Mouse (Mus musculus) forebrain, embryonic 14.5 days (tissue): ENCODE data around the gene Tmem120b. TPM values are rescaled to one million over a fixed set of nuclear protein-coding genes. Genes with fewer than 3 reads are reported as not detected.

Experiments
- ATAC-seq: fragments of 200-750 bp; cut with Nextera tagmentation; 2 replicates; pipeline ENCODE4 v1.8.0; 2017; ENCODE audit warnings: mild to moderate bottlenecking, moderate library complexity
- DNase-seq: peaks from one replicate; pipeline ENCODE4 v3.0.0-alpha.2; 2015; ENCODE audit warnings: low spot score
- H3K27ac ChIP-seq: fragments of 300-500 bp; sonication (generic); 2 replicates; pipeline ENCODE4 v1.5.1; 2014; ENCODE audit warnings: low read depth, mild to moderate bottlenecking, control low read depth, low read length, moderate library complexity
- H3K27me3 ChIP-seq: fragments of 300-500 bp; sonication (generic); replicated peaks from 2 replicates; pipeline ENCODE4 v1.6.1; 2014; ENCODE audit warnings: low read length, control low read depth, mixed read lengths; ENCODE audit not compliant: control insufficient read depth, insufficient read depth
- H3K36me3 ChIP-seq: fragments of 300-500 bp; sonication (generic); 2 replicates; pipeline ENCODE4 v1.6.1; 2014; ENCODE audit warnings: low read length, control low read depth; ENCODE audit not compliant: control insufficient read depth, insufficient read depth
- H3K4me1 ChIP-seq: fragments of 300-500 bp; sonication (generic); 2 replicates; pipeline ENCODE4 v1.6.1; 2014; ENCODE audit warnings: antibody characterized with exemption, low read length, control low read depth; ENCODE audit not compliant: control insufficient read depth, insufficient read depth
- H3K4me2 ChIP-seq: fragments of 300-500 bp; sonication (generic); 2 replicates; pipeline ENCODE4 v1.6.1; 2014; ENCODE audit warnings: mild to moderate bottlenecking, control low read depth, low read length
- H3K4me3 ChIP-seq: fragments of 300-500 bp; sonication (generic); 2 replicates; pipeline ENCODE4 v1.5.1; 2014; ENCODE audit warnings: low read depth, low read length, control low read depth
- H3K9ac ChIP-seq: fragments of 300-500 bp; sonication (generic); 2 replicates; pipeline ENCODE4 v1.6.1; 2014; ENCODE audit warnings: mild to moderate bottlenecking, low read length, control low read depth, moderate library complexity
- H3K9me3 ChIP-seq: fragments of 300-500 bp; sonication (generic); replicated peaks from 2 replicates; pipeline ENCODE4 v1.6.1; 2016; ENCODE audit warnings: low read length, control low read depth, mixed read lengths; ENCODE audit not compliant: control insufficient read depth
- WGBS: fragments of 180-500 bp; shearing (Covaris S2); extraction: QIAGEN DNeasy Blood & Tissue Kit; methylation state at CpG from one replicate; pipeline ENCODE4 v1.1.7; 2014; 5-methylcytosine and 5-hydroxymethylcytosine counted together
- polyA plus RNA-seq: library from polyadenylated mRNA; unstranded; fragments of >200 nt; fragmentation: Nextera tagmentation; extraction: Ambion mirVana; gene quantifications from 2 replicates; pipeline ENCODE4 v1.2.1, GENCODE M21; 2014

Tmem120b gene
- polyA plus RNA-seq, 1 experiment from 2014 or later, result 8.1 TPM

- Histone ChIP-seq H3K9me3 (no peaks in the 10 kb centered on the region), H3K4me2 (peak overlapping the region; percentile 90), H3K9ac (peak overlapping the region; percentile 100), H3K27ac (peak overlapping the region; percentile 100), H3K4me3 (peak overlapping the region; percentile 94), H3K27me3 (no peaks in the 10 kb centered on the region), H3K36me3 (peaks cover 32% of the 10 kb centered on the region), H3K4me1 (peaks cover 21% of the 10 kb centered on the region)
- DNase-seq (peak; percentile 69), ATAC-seq (no peak)
- WGBS, result under 1% methylated on average over 24 of the region's 24 CpGs
These were observed 75.2 kb downstream of the Tmem120b start for GRCm38 (mm10) chr5:123143251-123143970.

GRCm38 (mm10) chr5:123143971-123144745 lies 75.9 kb downstream of the Tmem120b start:
- H3K9ac ChIP-seq, result peak overlapping the region; percentile 100
- H3K9me3 ChIP-seq, result no peaks in the 10 kb centered on the region
- H3K27me3 ChIP-seq, result no peaks in the 10 kb centered on the region
- DNase-seq (peak; percentile 22), ATAC-seq (no peak)
- 6% methylated on average over 17 of the region's 17 CpGs for WGBS
- no peak overlapping the region for H3K27ac ChIP-seq
- H3K36me3 ChIP-seq, result peaks cover 39% of the 10 kb centered on the region
- H3K4me3 ChIP-seq, result peak overlapping the region; percentile 94
- peak overlapping the region; percentile 90 for H3K4me2 ChIP-seq
- peaks cover 23% of the 10 kb centered on the region for H3K4me1 ChIP-seq

GRCm38 (mm10) chr5:123144746-123145590 lies 76.8 kb downstream of the Tmem120b start:
- DNase-seq, result no peak
- 43% methylated on average over 20 of the region's 20 CpGs for WGBS
- no peak overlapping the region for H3K27ac ChIP-seq
- no peaks in the 10 kb centered on the region for H3K27me3 ChIP-seq
- H3K9ac ChIP-seq, result peak overlapping the region; percentile 100
- H3K9me3 ChIP-seq, result no peaks in the 10 kb centered on the region
- peaks cover 29% of the 10 kb centered on the region for H3K4me1 ChIP-seq
- peak overlapping the region; percentile 90 for H3K4me2 ChIP-seq
- H3K36me3 ChIP-seq, result peaks cover 44% of the 10 kb centered on the region
- ATAC-seq, result no peak
- peak overlapping the region; percentile 94 for H3K4me3 ChIP-seq

GRCm38 (mm10) chr5:123146357-123146756 lies 78.1 kb downstream of the Tmem120b start:
- H3K9ac ChIP-seq, result no peak overlapping the region
- no peaks in the 10 kb centered on the region for H3K9me3 ChIP-seq
- H3K27me3 ChIP-seq, result no peaks in the 10 kb centered on the region
- H3K4me2 ChIP-seq, result no peak overlapping the region
- DNase-seq (no peak), ATAC-seq (no peak)
- H3K4me3 ChIP-seq, result no peak overlapping the region
- WGBS, result 84% methylated on average over 11 of the region's 11 CpGs
- no peak overlapping the region for H3K27ac ChIP-seq
- H3K4me1 ChIP-seq, result peaks cover 41% of the 10 kb centered on the region
- H3K36me3 ChIP-seq, result peaks cover 54% of the 10 kb centered on the region

- DNase-seq (no peak), ATAC-seq (no peak)
- Histone ChIP-seq H3K4me3 (no peak overlapping the region), H3K9me3 (no peaks in the 10 kb centered on the region), H3K27ac (no peak overlapping the region), H3K4me2 (no peak overlapping the region), H3K36me3 (peaks cover 66% of the 10 kb centered on the region), H3K9ac (no peak overlapping the region), H3K4me1 (peaks cover 41% of the 10 kb centered on the region), H3K27me3 (no peaks in the 10 kb centered on the region)
- WGBS, result 92% methylated on average over 17 of the region's 17 CpGs
These were observed 79.4 kb downstream of the Tmem120b start for GRCm38 (mm10) chr5:123147569-123147968.

GRCm38 (mm10) chr5:123148073-123148722 lies 80.0 kb downstream of the Tmem120b start:
- H3K9ac ChIP-seq, result peak overlapping the region; percentile 48; the same call in 1 of the 2 replicates
- peaks cover 41% of the 10 kb centered on the region for H3K4me1 ChIP-seq
- H3K27me3 ChIP-seq, result no peaks in the 10 kb centered on the region
- H3K36me3 ChIP-seq, result peaks cover 73% of the 10 kb centered on the region
- H3K4me2 ChIP-seq, result no peak overlapping the region
- ATAC-seq, result no peak
- no peak overlapping the region for H3K27ac ChIP-seq
- 85% methylated on average over 25 of the region's 25 CpGs for WGBS
- no peak overlapping the region for H3K4me3 ChIP-seq
- DNase-seq, result no peak
- H3K9me3 ChIP-seq, result no peaks in the 10 kb centered on the region

GRCm38 (mm10) chr5:123149451-123150400 lies 81.5 kb downstream of the Tmem120b start:
- peak overlapping the region; percentile 31 for H3K4me3 ChIP-seq
- no peaks in the 10 kb centered on the region for H3K9me3 ChIP-seq
- peak overlapping the region; percentile 48 for H3K9ac ChIP-seq
- no peaks in the 10 kb centered on the region for H3K27me3 ChIP-seq
- WGBS, result 9% methylated on average over 19 of the region's 19 CpGs
- no peak overlapping the region for H3K27ac ChIP-seq
- peak; percentile 93 for ATAC-seq
- peak; percentile 90 for DNase-seq
- H3K36me3 ChIP-seq, result peaks cover 85% of the 10 kb centered on the region
- peaks cover 33% of the 10 kb centered on the region for H3K4me1 ChIP-seq
- H3K4me2 ChIP-seq, result peak overlapping the region; percentile 60
